Mouse (Mus musculus) v-Abl transformed pro-B cells (cell line): ENCODE data around the gene Smg6.

Experiments
- in situ Hi-C, 2 experiments: fragments of 400-800 bp; cut with MboI; formaldehyde crosslinking; loops; one replicate each; pipeline ENCODE4 v1.15.1; 2025; ENCODE audit not compliant: unreplicated experiment in 2 of 2

Smg6 gene

DNA sequence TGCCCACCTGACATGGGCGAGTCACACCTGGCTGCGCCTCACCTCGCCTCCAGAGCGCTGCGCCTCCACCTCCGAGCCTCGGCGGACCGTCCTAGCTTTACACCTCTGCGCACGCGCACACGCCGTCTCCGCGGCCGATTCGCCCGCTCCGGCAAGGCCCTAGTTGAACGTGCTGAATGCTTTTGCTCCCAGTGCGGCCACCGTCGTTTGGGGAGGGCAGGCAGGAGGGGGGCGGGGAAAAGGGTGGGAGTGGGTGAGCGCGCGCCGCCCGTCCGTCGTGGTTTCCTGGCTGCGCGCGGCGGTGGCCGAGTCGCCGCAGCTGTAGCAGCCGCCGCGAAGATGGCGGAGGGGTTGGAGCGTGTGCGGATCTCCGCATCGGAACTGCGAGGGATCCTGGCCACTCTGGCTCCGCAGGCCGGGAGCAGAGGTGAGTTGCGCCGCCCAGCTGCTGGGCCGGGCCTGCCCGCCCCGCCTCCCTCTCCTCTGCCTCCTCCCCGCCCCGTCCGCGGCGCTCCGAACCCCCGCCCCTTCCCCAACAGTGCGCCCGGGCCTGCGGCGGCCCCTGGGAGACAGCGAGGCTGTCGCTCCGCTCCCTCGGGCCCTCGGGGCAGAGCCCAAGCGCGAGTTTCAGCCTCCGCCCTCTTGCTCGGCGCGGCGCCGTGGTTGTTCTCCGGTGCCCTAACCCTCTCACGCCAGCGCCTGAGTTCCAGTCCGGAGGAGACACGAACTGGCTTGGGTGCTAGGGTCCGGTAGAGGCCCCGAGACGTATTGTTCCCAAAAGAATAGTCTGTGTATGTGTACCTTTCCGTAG, at the start of gene Smg6, which contains the start of gene Srr:
Gene Smg6, plus strand, starts transcription at position 247 of the 811 bp plus-strand sequence.
Gene Srr, minus strand, starts transcription at position 372 of the 811 bp plus-strand sequence.
- in situ Hi-C loops: no loop called here

DNA sequence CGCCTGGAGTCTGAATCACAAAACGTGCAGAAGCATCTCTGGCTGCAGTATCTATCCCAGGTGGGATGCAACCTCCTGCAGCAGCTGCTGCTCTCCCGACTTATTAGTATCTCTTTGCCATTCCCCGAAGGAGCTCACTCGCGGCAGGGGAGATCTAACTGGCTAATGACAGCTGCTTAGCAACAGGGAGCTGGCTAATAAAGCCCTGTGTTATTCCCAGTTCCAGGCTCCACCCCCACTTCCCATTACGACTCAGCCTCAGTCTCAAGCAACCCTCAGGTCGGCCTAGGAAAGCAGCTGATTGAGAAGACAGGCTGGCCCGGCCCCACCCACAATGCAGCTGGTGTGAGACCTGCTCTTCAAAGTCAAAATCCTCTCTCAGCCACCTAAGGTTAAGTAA, 48.8 kb upstream of the Smg6 start:
- in situ Hi-C loops: no loop called here

DNA sequence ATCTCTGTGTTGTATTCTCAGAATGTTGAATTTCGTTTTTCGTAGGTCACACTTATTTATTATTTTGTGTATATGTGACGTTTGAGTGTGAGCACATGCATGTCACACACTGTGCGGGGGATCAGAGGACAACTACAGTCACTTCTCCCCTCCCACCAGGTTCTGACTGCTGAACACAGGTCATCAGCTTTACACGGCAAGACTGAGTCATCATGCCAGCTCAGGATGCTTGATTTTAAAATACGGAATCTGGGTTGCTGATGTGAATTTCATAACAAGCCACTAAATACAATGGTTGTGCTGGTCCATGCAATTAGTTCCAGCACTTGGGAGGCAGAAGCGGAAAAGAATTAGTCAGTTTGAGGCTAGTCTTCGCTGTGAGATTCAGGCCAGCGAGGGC, 44.6 kb upstream of the Smg6 start:
- in situ Hi-C loops: no loop called here

DNA sequence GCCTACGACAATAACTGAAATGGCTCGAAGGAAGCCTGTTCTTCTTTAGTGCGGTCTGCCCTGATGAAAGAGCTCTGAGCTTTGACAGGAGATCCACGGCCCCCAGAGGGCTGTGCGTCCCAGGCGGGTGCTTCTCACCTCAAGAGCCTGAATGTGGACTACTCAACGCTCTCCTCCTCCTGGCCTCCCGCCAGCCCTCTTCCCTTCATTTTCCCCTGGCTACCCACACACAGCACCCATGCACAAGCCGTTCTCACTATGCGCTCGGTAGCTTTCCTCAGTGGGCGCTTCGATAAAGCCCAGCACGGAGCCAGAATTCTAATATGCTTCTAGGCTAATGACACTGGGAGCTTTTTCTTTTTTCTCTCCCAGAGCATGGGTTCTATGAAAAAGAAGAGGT, 43.6 kb upstream of the Smg6 start:
- in situ Hi-C loops: no loop called here

DNA sequence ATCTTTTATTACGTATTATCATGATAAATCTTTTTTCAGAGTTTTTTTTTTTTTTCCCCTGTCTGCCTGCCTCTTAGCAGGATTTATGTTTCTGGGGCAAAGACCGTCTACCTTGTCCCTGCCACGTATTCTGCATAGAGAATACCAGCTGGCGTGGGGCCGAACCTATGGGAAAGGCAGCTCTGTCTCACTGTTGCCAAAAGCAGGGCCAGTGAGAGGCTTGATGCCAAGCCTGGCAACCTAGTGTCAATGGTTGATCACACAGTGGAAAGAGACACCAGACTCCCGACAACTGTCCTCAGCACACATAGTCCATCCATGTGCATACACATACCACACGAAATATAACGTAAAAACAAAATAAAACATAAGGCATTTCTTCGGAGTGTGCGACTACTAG, 42.5 kb upstream of the Smg6 start:
- in situ Hi-C loops: no loop called here

DNA sequence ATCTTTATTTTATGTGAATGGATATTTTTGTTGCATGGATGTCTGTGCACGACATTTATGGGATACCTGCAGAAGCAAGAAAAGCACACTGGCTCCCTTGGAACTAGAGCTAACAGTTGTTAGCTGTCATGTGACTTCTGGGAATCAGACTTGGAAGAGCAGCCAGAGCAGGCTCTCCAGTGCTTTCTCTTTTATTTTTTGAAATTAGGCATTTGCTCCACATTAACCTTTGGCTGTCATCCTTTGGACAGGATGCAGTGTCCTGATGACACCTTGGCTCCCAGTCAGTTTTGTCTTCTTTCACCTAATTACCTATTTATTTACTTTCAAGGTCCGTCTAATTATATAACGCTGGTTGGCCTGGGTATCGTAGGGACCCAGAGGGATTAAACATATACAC, 31.0 kb upstream of the Smg6 start:
- in situ Hi-C loops: no loop called here

DNA sequence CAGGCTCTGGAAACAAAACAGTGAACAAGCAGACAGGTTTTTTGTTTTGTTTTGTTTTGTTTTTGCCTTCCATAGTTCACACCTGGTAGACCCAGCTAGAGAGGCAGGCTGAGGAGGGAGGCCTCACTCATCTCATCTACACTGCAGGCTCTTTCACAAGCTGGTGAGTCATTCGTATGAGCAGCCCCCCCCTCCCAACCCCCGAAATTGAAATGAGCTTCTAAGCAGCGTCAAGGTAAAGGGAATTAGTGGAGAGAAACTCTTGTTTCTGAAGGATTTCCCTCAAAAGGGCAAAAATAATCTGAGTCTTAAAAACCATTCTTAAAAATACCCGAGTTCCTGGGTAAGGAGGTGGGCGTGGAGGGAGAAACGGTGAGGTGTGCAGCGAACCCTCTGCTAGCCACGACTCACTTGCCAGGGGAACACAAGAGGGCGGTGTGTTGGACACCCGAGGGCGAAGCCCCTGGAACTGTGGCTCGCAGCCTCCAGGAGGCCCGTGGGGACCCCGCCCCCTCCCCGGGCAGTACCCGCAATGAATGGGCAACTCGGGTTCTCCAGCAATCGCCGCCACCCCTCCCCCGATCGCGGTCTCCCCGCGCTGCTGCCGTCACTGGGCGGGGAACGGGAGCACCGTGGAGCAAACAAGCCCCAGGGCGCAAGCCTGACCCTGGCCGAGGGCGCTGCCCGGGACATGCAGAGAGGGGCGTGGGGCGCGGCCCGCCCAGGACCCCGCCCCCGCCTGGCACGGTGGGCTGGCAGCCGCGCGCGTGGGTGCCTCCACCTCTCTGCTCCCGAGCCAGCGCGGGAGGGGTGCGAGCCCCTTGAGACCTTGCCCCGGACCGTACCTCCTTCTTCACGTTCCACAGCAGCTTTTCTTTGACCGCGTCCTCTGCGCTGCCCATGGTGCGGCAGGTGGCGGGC, 29.4 kb upstream of the Smg6 start:
- in situ Hi-C loops: no loop called here

DNA sequence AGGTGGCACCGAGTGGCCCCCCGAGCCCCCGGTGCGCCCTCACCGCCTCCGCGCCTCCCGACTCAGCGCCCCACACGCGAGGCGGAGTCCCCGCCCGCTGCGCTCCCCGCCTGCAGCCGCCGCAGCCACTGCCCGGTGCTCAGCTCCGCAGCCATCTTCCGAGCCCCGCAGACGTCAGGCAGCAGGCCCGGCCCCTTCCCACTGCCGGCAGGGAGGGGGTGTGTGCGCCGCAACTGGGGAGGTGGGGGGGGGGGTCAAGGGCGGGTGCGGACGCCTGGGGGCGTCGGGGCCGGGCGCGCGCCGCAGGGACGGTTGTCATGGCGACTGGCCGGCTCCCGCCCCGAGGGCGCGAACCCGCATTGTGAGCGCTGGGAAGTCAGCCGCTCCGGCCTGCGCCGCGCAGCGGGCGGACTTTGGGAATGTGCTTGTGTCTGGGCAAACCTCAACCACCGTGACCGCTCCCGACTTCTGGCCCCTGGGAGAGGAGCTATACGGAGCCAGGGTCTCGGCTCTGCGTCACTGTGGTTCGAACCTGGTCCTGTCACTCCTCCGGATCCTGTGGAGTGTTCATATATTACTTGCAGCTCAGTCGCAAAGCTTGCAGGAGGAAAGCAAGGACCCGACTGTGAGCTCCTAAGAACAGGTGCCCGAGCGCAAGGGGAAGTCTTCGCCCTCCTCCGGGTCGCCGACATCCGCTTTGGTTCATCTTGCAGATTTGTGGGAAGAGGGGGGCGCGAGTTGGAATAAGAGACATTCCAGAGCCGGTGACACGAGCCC, 28.5 kb upstream of the Smg6 start, which contains the start of gene Sgsm2:
Gene Sgsm2, minus strand, starts transcription at position 160 of the 777 bp plus-strand sequence.
- in situ Hi-C loops: no loop called here

DNA sequence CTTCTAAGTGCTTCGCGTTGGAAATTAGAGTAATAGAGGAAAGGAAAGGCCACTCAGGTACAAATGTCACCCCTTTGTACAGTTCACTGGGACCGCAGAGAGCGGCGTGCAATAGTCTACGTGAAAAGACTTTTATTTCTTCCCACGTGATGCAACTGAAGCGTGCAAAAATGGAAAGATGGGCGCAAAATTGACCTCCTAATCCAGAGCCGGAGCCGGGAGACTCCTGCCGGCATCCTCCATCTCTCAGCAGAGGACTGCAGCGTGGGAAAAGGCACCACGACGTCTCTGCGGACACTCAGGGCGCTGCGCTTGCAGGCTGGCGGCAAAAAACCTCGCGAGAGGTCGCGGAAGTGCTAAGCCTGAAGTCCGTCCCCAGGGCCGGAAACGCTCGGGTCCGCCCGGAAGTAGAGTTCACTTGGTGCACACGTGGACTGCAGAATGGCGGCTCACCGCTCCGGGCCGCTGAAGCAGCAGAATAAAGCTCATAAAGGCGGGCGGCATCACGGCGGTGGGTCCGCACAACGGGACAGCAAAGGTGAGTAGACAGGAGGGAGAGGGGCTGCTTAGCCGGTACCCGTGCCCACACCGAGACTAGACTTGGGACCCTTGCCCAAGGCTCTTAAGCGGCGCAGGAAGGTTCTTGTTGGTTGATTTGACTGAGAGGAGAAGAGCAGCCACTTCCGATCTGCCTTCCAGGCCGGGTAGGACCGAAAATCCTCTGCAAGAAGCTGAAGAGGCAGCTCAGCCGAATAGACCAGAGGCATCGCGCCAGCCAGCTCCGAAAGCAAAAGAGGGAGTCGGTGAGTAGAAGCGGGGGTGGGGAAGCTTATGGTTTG, 27.7 kb upstream of the Smg6 start, which contains the start of gene Tsr1:
Gene Tsr1, plus strand, starts transcription at position 394 of the 839 bp plus-strand sequence.
- in situ Hi-C loops: no loop called here

DNA sequence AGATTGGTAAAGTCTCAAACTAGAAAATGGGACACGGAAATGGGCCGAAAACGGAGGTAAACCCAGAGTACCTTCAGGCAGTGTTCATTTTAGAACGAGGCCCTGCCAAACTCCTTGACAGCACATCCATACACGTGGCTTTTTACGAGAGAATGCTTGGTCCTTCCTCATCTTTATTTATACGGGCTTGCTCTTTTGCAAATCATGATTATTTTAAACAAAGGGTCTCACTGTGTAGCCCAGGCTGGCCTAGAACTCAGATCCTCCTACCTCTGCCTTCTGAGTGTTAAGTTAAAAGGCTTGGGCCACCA, 27.2 kb upstream of the Smg6 start:
- in situ Hi-C loops: no loop called here

DNA sequence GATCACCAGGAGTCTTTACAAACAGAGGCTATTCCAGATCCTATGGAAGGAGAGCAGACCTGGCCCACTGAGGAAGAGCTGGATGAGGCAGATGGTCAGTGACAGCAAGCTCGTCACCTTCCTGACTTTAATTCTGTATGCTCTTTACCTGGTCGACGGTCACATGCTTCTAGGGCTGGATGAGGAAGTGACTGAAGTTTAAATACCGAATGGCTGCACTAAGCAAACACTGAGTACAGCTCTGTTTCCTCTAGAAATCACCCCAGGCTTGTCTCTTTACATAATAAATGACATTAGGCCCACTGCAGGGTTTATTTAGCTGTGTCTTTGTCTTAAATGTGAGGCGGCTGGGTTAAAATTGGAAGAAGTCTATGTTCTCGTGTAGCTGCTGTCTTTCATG, 24.1 kb upstream of the Smg6 start:
- in situ Hi-C loops: no loop called here

DNA sequence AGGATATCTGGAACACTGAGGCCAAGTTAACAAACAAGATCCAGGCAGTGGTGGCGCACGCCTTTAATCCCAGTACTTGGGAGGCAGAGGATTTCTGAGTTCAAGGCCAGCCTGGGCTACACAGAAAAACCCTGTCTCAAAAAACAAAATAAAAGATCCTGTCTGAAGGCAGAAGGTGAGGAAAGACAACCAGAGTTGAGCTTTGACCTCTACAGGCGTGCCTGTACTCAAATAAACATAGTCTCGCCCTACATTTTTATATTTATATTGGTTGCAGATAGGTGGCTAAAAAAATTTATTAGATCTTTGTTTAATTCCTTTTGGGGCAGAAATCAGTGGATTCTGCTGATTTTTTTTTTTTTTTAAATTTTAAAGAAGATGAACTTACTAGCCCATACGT, 23.2 kb upstream of the Smg6 start:
- in situ Hi-C loops: no loop called here

DNA sequence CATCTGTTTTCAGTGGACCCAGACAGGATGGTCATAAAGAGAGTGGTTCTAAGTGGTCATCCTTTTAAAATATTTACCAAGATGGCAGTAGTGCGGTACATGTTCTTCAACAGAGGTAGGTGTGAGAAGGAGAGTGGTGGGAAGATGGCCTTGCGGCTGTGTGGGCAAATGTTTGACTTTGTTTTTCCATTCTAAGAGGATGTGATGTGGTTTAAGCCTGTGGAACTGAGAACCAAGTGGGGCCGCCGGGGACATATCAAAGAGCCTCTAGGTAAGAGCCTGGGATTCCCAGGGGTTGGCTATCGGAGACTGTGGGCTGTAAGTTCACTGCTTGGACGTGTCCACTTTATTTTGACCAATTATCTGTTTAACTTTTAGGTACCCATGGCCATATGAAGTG, 17.8 kb upstream of the Smg6 start:
- in situ Hi-C loops: no loop called here

DNA sequence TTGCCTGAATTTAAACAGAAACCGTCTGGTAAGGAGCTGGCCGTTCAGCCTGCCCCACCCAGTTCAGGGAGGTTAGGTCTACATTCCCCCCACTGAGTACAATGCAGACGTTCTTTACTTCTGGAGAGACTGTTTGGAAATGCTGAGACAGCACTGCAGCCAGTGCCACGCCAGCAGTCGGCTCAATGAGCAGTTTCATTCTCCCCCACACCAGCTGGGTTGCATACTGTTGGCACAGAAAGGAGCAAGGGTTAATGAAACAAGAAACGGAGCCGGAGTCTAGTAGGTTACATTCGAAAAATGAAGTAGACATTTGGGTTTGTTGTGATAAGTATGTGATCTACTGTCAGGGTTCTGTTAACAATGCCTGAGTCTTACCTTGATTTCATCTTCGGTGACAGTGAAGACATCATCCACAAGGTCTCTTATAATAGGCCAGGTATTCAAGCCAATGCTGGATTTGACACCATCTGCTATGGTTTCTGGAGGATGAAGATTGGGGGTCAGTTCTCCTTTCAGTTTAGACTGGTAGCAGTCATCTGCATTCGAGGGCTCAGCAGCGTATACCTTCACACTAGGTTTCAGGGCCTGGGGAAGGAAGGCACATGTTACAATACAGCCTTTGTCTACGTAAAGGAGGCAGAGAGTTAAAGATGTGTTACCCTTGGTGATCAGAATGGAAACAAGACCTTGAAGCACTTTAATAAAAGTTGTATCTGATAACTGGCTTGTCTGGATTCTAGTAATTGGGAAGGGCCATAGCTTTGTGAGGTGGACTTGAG, 16.8 kb upstream of the Smg6 start:
- in situ Hi-C loops: no loop called here

DNA sequence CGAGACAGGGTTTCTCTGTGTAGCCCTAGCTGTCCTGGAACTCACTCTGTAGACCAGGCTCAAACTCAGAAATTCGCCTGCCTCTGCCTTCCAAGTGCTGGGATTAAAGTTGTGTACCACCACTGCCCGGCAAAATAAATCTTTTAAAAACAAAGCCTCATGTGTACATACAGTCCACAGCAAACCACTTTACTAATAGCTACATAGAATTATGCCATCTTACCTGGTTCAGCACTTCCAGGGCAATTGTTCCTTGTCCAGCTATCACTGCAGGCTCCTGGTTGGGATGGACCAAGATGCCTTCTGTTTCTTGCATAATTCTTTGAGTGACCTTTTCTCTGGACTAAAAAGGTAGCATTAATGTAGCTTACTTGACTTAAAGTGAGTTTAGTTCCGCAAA, 15.6 kb upstream of the Smg6 start:
- in situ Hi-C loops: no loop called here

DNA sequence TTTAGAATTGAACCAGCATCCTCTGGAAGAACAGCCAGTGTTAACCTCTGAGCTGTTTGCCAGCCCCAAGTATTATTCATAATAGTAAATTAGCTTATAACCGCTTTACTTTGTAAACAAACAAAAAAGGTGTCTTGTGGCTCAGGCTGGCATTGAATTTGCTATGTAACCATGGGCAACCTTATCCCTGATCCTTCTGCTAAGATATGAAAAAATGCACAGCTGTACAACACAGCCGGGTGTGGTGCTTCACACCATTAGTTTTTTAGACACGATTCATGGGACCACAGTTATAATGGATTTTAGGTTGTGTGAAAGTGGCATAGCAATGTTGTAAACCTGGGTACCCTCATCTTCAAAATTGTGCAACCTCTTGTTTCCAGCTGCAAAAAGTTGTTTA, 13.1 kb upstream of the Smg6 start:
- in situ Hi-C loops: no loop called here

DNA sequence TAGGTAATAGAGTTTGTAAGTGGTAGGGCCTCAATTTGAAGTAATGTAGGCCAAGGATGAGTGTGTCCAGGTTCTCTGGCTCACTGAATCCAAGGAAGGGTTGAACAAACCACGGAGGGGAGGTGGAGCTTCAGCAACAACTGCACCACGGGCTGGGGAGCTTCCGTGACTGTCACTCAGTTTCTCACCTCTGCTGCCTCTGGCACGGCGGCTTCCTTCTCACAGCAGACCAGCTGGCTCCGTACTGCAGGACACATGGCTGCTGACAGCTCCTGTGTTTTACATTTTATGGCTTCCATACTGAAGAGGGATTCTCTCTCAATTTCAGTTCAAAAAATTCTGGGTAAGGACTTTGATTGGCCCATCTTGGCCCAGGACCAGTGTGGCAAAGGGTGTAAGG, 6.4 kb upstream of the Smg6 start:
- in situ Hi-C loops: no loop called here

DNA sequence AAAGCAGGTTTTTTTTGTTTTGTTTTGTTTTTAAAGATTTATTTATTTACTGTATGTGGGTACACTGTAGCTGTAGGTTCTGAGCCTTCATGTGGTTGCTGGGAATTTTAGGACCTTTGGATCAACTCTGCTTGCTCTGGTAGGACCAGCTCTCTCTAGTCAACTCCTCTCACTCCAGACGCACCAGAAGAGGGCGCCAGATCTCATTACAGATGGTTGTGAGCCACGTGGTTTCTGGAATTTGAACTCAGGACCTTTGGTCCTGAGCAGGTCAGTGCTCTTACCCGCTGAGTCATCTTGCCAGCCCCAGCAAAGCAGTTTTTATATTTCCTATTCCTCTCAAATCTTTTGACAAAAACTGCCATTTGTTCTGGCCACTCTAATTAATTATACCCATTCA, 1.5 kb upstream of the Smg6 start:
- in situ Hi-C loops: no loop called here

DNA sequence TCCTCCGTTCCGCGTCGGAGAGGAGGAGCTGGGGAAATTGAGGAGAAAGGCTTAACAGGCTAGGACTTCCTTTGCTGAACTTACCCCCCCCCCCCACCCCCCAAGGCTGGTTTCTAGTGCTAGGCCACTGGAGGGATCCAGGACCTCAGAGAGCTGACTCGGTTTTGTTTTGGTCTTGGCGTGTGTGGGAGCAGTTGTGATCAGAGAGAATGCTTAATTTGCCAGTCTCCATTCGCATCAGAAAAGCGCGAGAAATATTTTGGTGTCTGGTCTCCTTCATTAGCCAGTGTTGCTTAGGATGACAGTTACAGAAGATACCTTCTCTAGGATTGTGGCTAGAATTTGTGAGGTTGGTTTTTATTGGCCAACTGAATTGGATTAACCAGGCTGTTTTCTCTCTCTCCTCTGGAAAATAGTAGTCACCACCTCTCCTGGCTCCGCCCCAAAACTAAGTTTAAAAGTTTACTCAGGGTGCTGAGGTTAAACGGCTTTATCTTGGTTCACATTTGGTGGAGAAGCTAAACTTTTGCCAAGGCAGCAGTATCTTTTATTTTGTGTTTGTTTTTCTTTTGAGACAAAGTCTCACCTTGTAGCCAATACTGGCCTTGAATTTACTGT, 874 bp downstream of the Smg6 start:
- in situ Hi-C loops: no loop called here
